Mouse (Mus musculus): ENCODE measurements at regions not wholly inside any gene's neighbourhood (a gene's known extent, or its start where the extent isn't known, plus 50 kb on each side); places are given as distances from the start of the nearest gene placed in this dataset.
A peak's percentile ranks its signal among the peaks of the same experiment; 100 is the strongest.
"Not testable (repeated sequence)": the region's sequence is repeated elsewhere in the genome, so short reads cannot be mapped to it uniquely, and the experiment has no call there.

GRCm38 (mm10) chr3:65608385-65608784, 57.6 kb upstream of the Lekr1 start:
- intact Hi-C loops (cut with DNase I) = no loop called here
- no peak for DNase-seq
- Histone ChIP-seq H3K27ac (no peak overlapping the region), H3K4me3 (no peak overlapping the region)
- TF ChIP-seq CTCF (IDR thresholded peaks at IDR 0.05) = no peak

GRCm38 (mm10) chr3:65611712-65612111, 54.3 kb upstream of the Lekr1 start:
- DNase-seq = no peak
- intact Hi-C loops (cut with DNase I) = no loop called here

GRCm38 (mm10) chr3:65612387-65612786, 53.6 kb upstream of the Lekr1 start:
- DNase-seq = no peak
- H3K4me3 ChIP-seq = peak overlapping the region; percentile 17; the same call in 1 of the 2 replicates
- intact Hi-C loops (cut with DNase I) = no loop called here
- peak overlapping the region; percentile 4 for H3K27ac ChIP-seq
- no peak for TF ChIP-seq CTCF (IDR thresholded peaks at IDR 0.05)

More at GRCm38 (mm10) chr3:65611712-65612111, 54.3 kb upstream of the Lekr1 start:
- TF ChIP-seq CTCF (IDR thresholded peaks at IDR 0.05) = no peak
- Histone ChIP-seq H3K27ac (no peak overlapping the region), H3K4me3 (no peak overlapping the region)

- DNase-seq = no peak
- intact Hi-C loops (cut with DNase I) = no loop called here
- Histone ChIP-seq H3K4me3 (0 out of 2 replicates have a peak overlapping the region, but pooled peaks have one; percentile 17), H3K27ac (peak overlapping the region; percentile 4; the same call in 1 of the 2 replicates)
- no peak for TF ChIP-seq CTCF (IDR thresholded peaks at IDR 0.05)
Observed at GRCm38 (mm10) chr3:65612968-65613367, 53.1 kb upstream of the Lekr1 start.

GRCm38 (mm10) chr3:65614901-65615300, 51.1 kb upstream of the Lekr1 start:
- intact Hi-C loops (cut with DNase I); H3K27ac ChIP-seq; DNase-seq; H3K4me3 ChIP-seq: not testable (repeated sequence)
